In genomic region chr9:67549332-67549731, GRCm38 (mm10) we compare ENCODE assay signal across 8 mouse cellular contexts. TPM values are rescaled to one million over a fixed set of nuclear protein-coding genes. Genes with fewer than 3 reads are reported as not detected.
DNase-seq lines count a peak whose midpoint lies in the region; ATAC-seq and TF ChIP-seq lines count a peak whose summit lies in the region.

No protein-coding gene starts in this region.

- ATAC-seq in embryonic facial prominence, embryonic 13.5 days (ENCODE audit: insufficient number of reproducible peaks, insufficient read depth, low FRiP score, low TSS enrichment, low read depth): 0 out of 2 replicates have a peak, but pooled peaks have one; percentile 43
- ATAC-seq in hindbrain, embryonic 11.5 days (ENCODE audit: low FRiP score): no peak
- no peak for ATAC-seq in liver, embryonic 12.5 days

- TF ChIP-seq POLR2A in kidney, adult 2 months (IDR thresholded peaks at IDR 0.05; ENCODE audit: low read depth, low read length): no peak

- no peak overlapping the region for H3K9ac ChIP-seq in embryonic facial prominence, embryonic 13.5 days
- H3K9ac ChIP-seq in hindbrain, embryonic 11.5 days (ENCODE audit: low read depth, low read length): no peak overlapping the region
- no peak overlapping the region for H3K9ac ChIP-seq in liver, embryonic 12.5 days

- H3K27me3 ChIP-seq in kidney, adult 2 months (replicated peaks; ENCODE audit: control insufficient read depth, insufficient read depth, low read length): no peaks in the 10 kb centered on the region
- H3K27me3 ChIP-seq in embryonic facial prominence, embryonic 13.5 days: no peaks in the 10 kb centered on the region
- no peaks in the 10 kb centered on the region for H3K27me3 ChIP-seq in hindbrain, embryonic 11.5 days (ENCODE audit: control insufficient read depth, insufficient read depth, low read length)
- H3K27me3 ChIP-seq in liver, embryonic 12.5 days (replicated peaks): 0 out of 2 replicates have a peak, but pooled peaks cover 4% of the 10 kb centered on the region

- H3K4me3 ChIP-seq in kidney, adult 2 months (ENCODE audit: insufficient read depth, low read depth, low read length): no peak overlapping the region
- H3K4me3 ChIP-seq in embryonic facial prominence, embryonic 13.5 days: no peak overlapping the region
- H3K4me3 ChIP-seq in hindbrain, embryonic 11.5 days (ENCODE audit: low read depth, low read length): no peak overlapping the region
- H3K4me3 ChIP-seq in liver, embryonic 12.5 days: no peak overlapping the region

- DNase-seq in kidney, adult 2 months: peak; percentile 17
- DNase-seq in kidney, adult 8-10 months: no peak
- peak; percentile 34 for DNase-seq in hindbrain, embryonic 11.5 days (ENCODE audit: low spot score)
- peak; percentile 24 to 52 for DNase-seq in lung, postnatal 4 days
- DNase-seq in right cerebral cortex, postnatal 25 days: no peak
- no peak for DNase-seq in B cell, adult 2 months

- H3K4me1 ChIP-seq in kidney, adult 2 months (ENCODE audit: control insufficient read depth, insufficient read depth, low read length): 0 out of 2 replicates have a peak, but pooled peaks cover 3% of the 10 kb centered on the region
- peaks cover 26% of the 10 kb centered on the region for H3K4me1 ChIP-seq in embryonic facial prominence, embryonic 13.5 days
- no peaks in the 10 kb centered on the region for H3K4me1 ChIP-seq in hindbrain, embryonic 11.5 days (replicated peaks; ENCODE audit: control insufficient read depth, insufficient read depth, low read length)
- no peaks in the 10 kb centered on the region for H3K4me1 ChIP-seq in liver, embryonic 12.5 days

- no peaks in the 10 kb centered on the region for H3K9me3 ChIP-seq in embryonic facial prominence, embryonic 13.5 days
- no peaks in the 10 kb centered on the region for H3K9me3 ChIP-seq in hindbrain, embryonic 11.5 days (ENCODE audit: control insufficient read depth, low read length)
- H3K9me3 ChIP-seq in liver, embryonic 12.5 days (replicated peaks): no peaks in the 10 kb centered on the region

- no peaks in the 10 kb centered on the region for H3K36me3 ChIP-seq in kidney, adult 2 months (ENCODE audit: control insufficient read depth, insufficient read depth, low read length)
- peaks cover 9% of the 10 kb centered on the region for H3K36me3 ChIP-seq in embryonic facial prominence, embryonic 13.5 days
- no peaks in the 10 kb centered on the region for H3K36me3 ChIP-seq in hindbrain, embryonic 11.5 days (ENCODE audit: control insufficient read depth, insufficient read depth, low read length)
- 0 out of 2 replicates have a peak, but pooled peaks cover 6% of the 10 kb centered on the region for H3K36me3 ChIP-seq in liver, embryonic 12.5 days

- TF ChIP-seq CTCF in kidney, adult 2 months (conservative IDR thresholded peaks at IDR 0.05; ENCODE audit: insufficient read depth, insufficient read length, low read depth, low read length): no peak

- peak overlapping the region; percentile 39; the same call in 1 of the 2 replicates for H3K27ac ChIP-seq in kidney, adult 2 months (ENCODE audit: insufficient read depth, low read depth, low read length)
- H3K27ac ChIP-seq in embryonic facial prominence, embryonic 13.5 days: peak overlapping the region; percentile 68
- H3K27ac ChIP-seq in hindbrain, embryonic 11.5 days (ENCODE audit: low read depth, low read length): no peak overlapping the region
- no peak overlapping the region for H3K27ac ChIP-seq in liver, embryonic 12.5 days

- H3K4me2 ChIP-seq in embryonic facial prominence, embryonic 13.5 days: no peak overlapping the region
- no peak overlapping the region for H3K4me2 ChIP-seq in hindbrain, embryonic 11.5 days (replicated peaks; ENCODE audit: low read depth, low read length)
- H3K4me2 ChIP-seq in liver, embryonic 12.5 days: no peak overlapping the region

- WGBS in kidney, adult 2 months: 61% methylated on average over 4 of the region's 4 CpGs
- 30% methylated on average over 4 of the region's 4 CpGs for WGBS in embryonic facial prominence, embryonic 13.5 days
- 11% methylated on average over 4 of the region's 4 CpGs for WGBS in hindbrain, embryonic 11.5 days
- WGBS in liver, embryonic 12.5 days (ENCODE audit: insufficient replicate concordance): 60% methylated on average over 4 of the region's 4 CpGs

RNA-seq across cellular contexts. Expression of gene Tln2, which starts 10.2 kb away (rescaled TPM):
- polyA plus RNA-seq in kidney, adult 2 months (2012; rRNA removed): 113 and 129 TPM in 2 replicates
- 38.9 and 43.4 TPM in 2 replicates for polyA plus RNA-seq in embryonic facial prominence, embryonic 13.5 days (2015; fragmentation: Nextera tagmentation; extraction: Ambion mirVana)
- 15.9 and 22.6 TPM in 2 replicates for polyA plus RNA-seq in hindbrain, embryonic 11.5 days (2014; fragmentation: Nextera tagmentation; extraction: Ambion mirVana)
- 5.0 and 5.2 TPM in 2 replicates for polyA plus RNA-seq in liver, embryonic 12.5 days (2016; fragmentation: Nextera tagmentation; extraction: Ambion mirVana)

Comparison
In these comparisons a context has a peak if more than half of its experiments do, and no peak if none do; other contexts are left out.
1. DNase-seq: peak in kidney, adult 2 months (single experiment), hindbrain, embryonic 11.5 days (single experiment) and lung, postnatal 4 days (2 of 2); none in kidney, adult 8-10 months (0 of 2), right cerebral cortex, postnatal 25 days (single experiment) and B cell, adult 2 months (0 of 2).
2. H3K27ac ChIP-seq: peak in kidney, adult 2 months (single experiment) and embryonic facial prominence, embryonic 13.5 days (single experiment); none in hindbrain, embryonic 11.5 days (single experiment) and liver, embryonic 12.5 days (single experiment).